Mouse (Mus musculus): ENCODE results near the gene Nbea. TPM values are rescaled to one million over a fixed set of nuclear protein-coding genes. Genes with fewer than 3 reads are reported as not detected.
"Not testable (repeated sequence)": the region's sequence is repeated elsewhere in the genome, so short reads cannot be mapped to it uniquely, and the experiment has no call there.

Gene Nbea
- total RNA-seq, 4 experiments from 2014 or later = 150 to 189 (median 170) TPM

- DNase-seq (ENCODE audit: low spot score in 2 of 2) = no peak
Measured at GRCm38 (mm10) chr3:56039494-56039893, 144.0 kb downstream of the Nbea start.

- DNase-seq (ENCODE audit: low spot score in 2 of 2) = no peak
Measured at GRCm38 (mm10) chr3:56034596-56034995, 148.9 kb downstream of the Nbea start.

- DNase-seq (ENCODE audit: low spot score in 2 of 2) = no peak
Measured at GRCm38 (mm10) chr3:56018494-56018893, 165.0 kb downstream of the Nbea start.

- no peak for DNase-seq (ENCODE audit: low spot score in 2 of 2)
Measured at GRCm38 (mm10) chr3:56011132-56011531, 172.4 kb downstream of the Nbea start.

GRCm38 (mm10) chr3:56007991-56008390 lies 175.5 kb downstream of the Nbea start:
- no peak for DNase-seq (ENCODE audit: low spot score in 2 of 2)

GRCm38 (mm10) chr3:56000259-56000658 lies 183.2 kb downstream of the Nbea start:
- no peak for DNase-seq (ENCODE audit: low spot score in 2 of 2)

- no peak for DNase-seq (ENCODE audit: low spot score in 2 of 2)
Measured at GRCm38 (mm10) chr3:55978361-55978760, 205.1 kb downstream of the Nbea start.

GRCm38 (mm10) chr3:55976986-55977385 lies 206.5 kb downstream of the Nbea start:
- not testable (repeated sequence) for DNase-seq (ENCODE audit: low spot score in 2 of 2)

- DNase-seq (ENCODE audit: low spot score in 2 of 2) = no peak
Measured at GRCm38 (mm10) chr3:55965723-55966156, 217.8 kb downstream of the Nbea start.

- DNase-seq (ENCODE audit: low spot score in 2 of 2) = no peak
Measured at GRCm38 (mm10) chr3:55963032-55963431, 220.5 kb downstream of the Nbea start.

GRCm38 (mm10) chr3:55949994-55950393 lies 233.5 kb downstream of the Nbea start:
- no peak for DNase-seq (ENCODE audit: low spot score in 2 of 2)

- no peak for DNase-seq (ENCODE audit: low spot score in 2 of 2)
Measured at GRCm38 (mm10) chr3:55949148-55949547, 234.4 kb downstream of the Nbea start.

GRCm38 (mm10) chr3:55927343-55927742 lies 256.2 kb downstream of the Nbea start:
- no peak for DNase-seq (ENCODE audit: low spot score in 2 of 2)

GRCm38 (mm10) chr3:55909290-55909689 lies 274.2 kb downstream of the Nbea start:
- no peak for DNase-seq (ENCODE audit: low spot score in 2 of 2)

- no peak for DNase-seq (ENCODE audit: low spot score in 2 of 2)
Measured at GRCm38 (mm10) chr3:55890574-55890973, 292.9 kb downstream of the Nbea start.

- DNase-seq (ENCODE audit: low spot score in 2 of 2) = no peak
Measured at GRCm38 (mm10) chr3:55889227-55889626, 294.3 kb downstream of the Nbea start.

- DNase-seq (ENCODE audit: low spot score in 2 of 2) = no peak
Measured at GRCm38 (mm10) chr3:55887829-55888210, 295.7 kb downstream of the Nbea start.

GRCm38 (mm10) chr3:55887193-55887828 lies 296.2 kb downstream of the Nbea start:
- DNase-seq (ENCODE audit: low spot score in 2 of 2) = no peak

GRCm38 (mm10) chr3:55872944-55873924 lies 310.3 kb downstream of the Nbea start:
- no peak for DNase-seq (ENCODE audit: low spot score in 2 of 2)

GRCm38 (mm10) chr3:55852488-55852887 lies 331.0 kb downstream of the Nbea start:
- no peak for DNase-seq (ENCODE audit: low spot score in 2 of 2)

- DNase-seq (ENCODE audit: low spot score in 2 of 2) = no peak
Measured at GRCm38 (mm10) chr3:55847115-55847514, 336.4 kb downstream of the Nbea start.

GRCm38 (mm10) chr3:55837188-55837587 lies 346.3 kb downstream of the Nbea start:
- DNase-seq (ENCODE audit: low spot score in 2 of 2) = no peak

Data from left cerebral cortex, adult 8-10 months (tissue).